Mouse (Mus musculus) small intestine, adult 2 months (tissue): Measurements from ENCODE around the gene Camkv.

Experiments used
- CTCF ChIP-seq: fragments of 200-500 bp; IDR thresholded peaks from 2 replicates; pipeline ENCODE4 v1.5.1; 2012; ENCODE audit warnings: low read depth, mild to moderate bottlenecking, control low read depth, inconsistent platforms, low read length, moderate library complexity, mixed read lengths; ENCODE audit not compliant: insufficient replicate concordance, insufficient read length; ENCODE audit errors: extremely low read depth
- POLR2A ChIP-seq: fragments of 200-500 bp; IDR thresholded peaks from 2 replicates; pipeline ENCODE4 v1.6.1; 2012; ENCODE audit warnings: low read depth, mild to moderate bottlenecking, control low read depth, inconsistent platforms, low read length, moderate library complexity

DNA sequence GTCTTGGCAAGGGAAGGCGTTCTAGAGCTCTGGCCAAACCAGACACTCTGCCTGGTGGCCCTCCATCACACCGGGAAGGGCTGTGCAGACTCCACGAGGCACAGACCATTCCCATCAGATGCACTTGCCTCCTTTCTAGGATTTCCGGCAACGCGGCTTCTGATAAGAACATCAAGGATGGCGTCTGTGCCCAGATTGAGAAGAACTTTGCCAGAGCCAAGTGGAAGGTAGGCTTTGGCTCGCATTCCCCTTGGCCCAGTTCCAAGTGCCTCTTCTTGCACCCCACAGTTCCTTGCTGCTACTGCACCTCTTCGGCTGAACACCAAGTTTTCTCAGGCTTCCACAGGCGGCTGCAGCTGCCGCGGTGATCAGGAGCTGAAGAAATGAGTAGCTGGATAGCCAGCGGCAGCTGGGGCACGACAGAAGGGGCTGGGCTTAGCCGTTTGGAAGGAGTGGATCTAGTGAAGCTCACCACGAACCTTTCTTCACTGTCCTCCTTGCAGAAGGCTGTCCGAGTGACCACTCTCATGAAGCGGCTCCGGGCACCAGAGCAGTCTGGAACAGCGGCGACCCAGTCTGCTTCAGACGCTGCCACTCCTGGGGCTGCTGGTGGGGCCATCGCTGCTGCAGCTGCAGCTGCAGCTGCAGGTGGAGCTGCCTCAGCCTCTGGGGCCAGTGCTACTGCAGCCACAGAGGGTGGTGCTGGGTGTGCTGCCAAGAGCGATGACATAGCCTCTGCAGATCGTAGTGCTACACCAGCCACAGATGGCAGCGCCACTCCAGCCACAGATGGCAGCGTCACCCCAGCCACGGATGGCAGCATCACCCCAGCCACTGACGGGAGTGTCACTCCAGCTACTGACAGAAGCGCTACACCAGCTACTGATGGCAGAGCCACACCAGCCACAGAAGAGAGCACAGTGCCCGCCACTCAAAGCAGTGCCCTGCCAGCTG lies 12.0 kb downstream of the Camkv start:
- TF ChIP-seq CTCF (no peak), POLR2A (no peak)
